ENCODE assay signal across 13 mouse cellular contexts in genomic region chr12:81170076-81170475, GRCm38 (mm10).
DNase-seq lines count a peak whose midpoint lies in the region; TF ChIP-seq lines count a peak whose summit lies in the region.
"Had no signal": no experiment of that assay in that cellular context is flagged by ENCODE, and none has a peak within 500 bp of the region (broad histone marks: within the 10 kb centered on the region; RNA-seq: fewer than 3 reads in every experiment).

No protein-coding gene starts in this region.

- TF ChIP-seq POLR2A in testis, adult 2 months (IDR thresholded peaks at IDR 0.05; ENCODE audit: control insufficient read depth, low read depth, low read length): no peak

- no peaks in the 10 kb centered on the region for H3K36me3 ChIP-seq in testis, adult 2 months (ENCODE audit: control insufficient read depth, insufficient read depth, low read length)
- H3K36me3 ChIP-seq: heart, embryonic 13.5 days; hindbrain, embryonic 15.5 days had no signal

- peak; percentile 60 for TF ChIP-seq CTCF in layer of hippocampus, adult 2 months (conservative IDR thresholded peaks at IDR 0.05)
- TF ChIP-seq CTCF in testis, adult 2 months (IDR thresholded peaks at IDR 0.05; ENCODE audit: control insufficient read depth, insufficient read depth, insufficient replicate concordance, low read depth, low read length): peak; percentile 41; the same call in 1 of the 2 replicates

- no peak overlapping the region for H3K27ac ChIP-seq in layer of hippocampus, adult 2 months
- H3K27ac ChIP-seq in testis, adult 2 months (ENCODE audit: control insufficient read depth, insufficient read depth, low read depth, low read length): no peak overlapping the region
- H3K27ac ChIP-seq: heart, embryonic 13.5 days; hindbrain, embryonic 15.5 days; midbrain, embryonic 10.5 days had no signal

- no peaks in the 10 kb centered on the region for H3K4me1 ChIP-seq in testis, adult 2 months (ENCODE audit: control insufficient read depth, insufficient read depth, low read length)
- H3K4me1 ChIP-seq: heart, embryonic 13.5 days had no signal

- no peak overlapping the region for H3K4me3 ChIP-seq in layer of hippocampus, adult 2 months
- no peak overlapping the region for H3K4me3 ChIP-seq in testis, adult 2 months (ENCODE audit: control insufficient read depth, low read depth, low read length)
- H3K4me3 ChIP-seq: heart, embryonic 13.5 days; hindbrain, embryonic 15.5 days; midbrain, embryonic 10.5 days had no signal

- no peaks in the 10 kb centered on the region for H3K27me3 ChIP-seq in testis, adult 2 months (ENCODE audit: control insufficient read depth, insufficient read depth, low read length)
- H3K27me3 ChIP-seq: heart, embryonic 13.5 days; hindbrain, embryonic 15.5 days had no signal

- DNase-seq in adrenal gland, postnatal 14 days: peak; percentile 31
- DNase-seq in adrenal gland, postnatal 4 days (ENCODE audit: low spot score in 2 of 2): no peak
- DNase-seq in layer of hippocampus, adult 2 months (ENCODE audit: low spot score in 2 of 2): no peak
- no peak for DNase-seq in layer of hippocampus, adult 8-10 months (ENCODE audit: low spot score in 2 of 2)
- DNase-seq in testis, postnatal 14 days (ENCODE audit: low spot score): no peak
- peak; percentile 56 for DNase-seq in thymus, postnatal 4 days
- DNase-seq in spleen, postnatal 10 days (ENCODE audit: low spot score in 2 of 2): no peak
- DNase-seq: cerebellum, adult 11 months; kidney, postnatal 36 days had no signal

Comparison
In these comparisons a context has a peak if more than half of its experiments do, and no peak if none do; other contexts are left out.
1. DNase-seq: peak in adrenal gland, postnatal 14 days (single experiment) and thymus, postnatal 4 days (single experiment); none in adrenal gland, postnatal 4 days (0 of 2), layer of hippocampus, adult 2 months (0 of 2), layer of hippocampus, adult 8-10 months (0 of 2), testis, postnatal 14 days (single experiment) and spleen, postnatal 10 days (0 of 2).